ENCODE assay signal across 8 mouse cellular contexts in the genomic region with DNA sequence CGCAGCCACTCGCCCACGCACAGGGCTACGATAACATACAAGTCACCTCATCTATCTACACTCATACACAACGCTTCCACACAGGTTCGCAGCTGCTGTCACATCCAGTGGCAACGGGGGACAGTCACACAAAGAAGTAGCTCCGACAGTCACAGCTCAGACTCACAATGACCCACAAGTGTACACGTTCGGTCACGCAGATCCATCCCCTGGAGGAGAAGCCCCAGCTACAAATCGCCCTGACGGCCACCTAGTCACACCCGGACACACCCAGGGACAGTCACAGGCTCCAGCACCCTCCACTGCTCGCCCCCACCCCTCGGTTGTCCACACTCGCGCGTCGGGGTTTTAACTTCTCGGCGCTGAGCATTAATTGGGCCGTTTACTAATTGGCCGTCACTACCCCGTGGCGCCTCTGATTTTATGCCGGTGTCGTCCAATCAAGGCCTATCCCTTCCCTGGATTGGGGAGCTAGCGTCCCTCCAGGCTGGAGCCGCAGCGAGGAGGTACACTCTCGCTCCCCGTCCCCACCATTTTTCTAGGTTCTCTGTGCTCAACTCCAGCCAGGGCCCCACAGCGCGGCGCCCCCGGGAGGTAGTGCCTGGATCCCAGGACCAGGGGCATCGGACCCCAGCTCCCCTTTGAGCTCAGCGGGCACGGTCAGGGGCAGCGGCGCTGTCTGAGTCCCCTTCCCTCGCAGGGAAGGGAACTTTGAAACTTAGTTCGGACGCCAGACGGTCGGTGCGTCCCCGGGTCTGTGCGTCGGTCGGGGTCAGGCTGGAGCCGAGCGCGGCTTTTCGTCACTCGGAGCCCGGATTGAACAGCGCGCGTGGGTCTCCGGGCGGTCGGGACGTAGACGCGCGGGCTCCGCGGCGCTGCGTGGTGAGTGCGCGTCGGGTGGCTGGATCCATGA. TPM values are rescaled to one million over a fixed set of nuclear protein-coding genes. Genes with fewer than 3 reads are reported as not detected.
DNase-seq lines count a peak whose midpoint lies in the region; ATAC-seq and TF ChIP-seq lines count a peak whose summit lies in the region.

No protein-coding gene starts in this region.

- H3K4me2 ChIP-seq in limb, embryonic 13.5 days (replicated peaks): peak overlapping the region; percentile 90

- H3K4me1 ChIP-seq in bone marrow macrophage, adult 2 months (ENCODE audit: control insufficient read depth, insufficient read depth, low read length): 0 out of 2 replicates have a peak, but pooled peaks cover 2% of the 10 kb centered on the region
- peaks cover 34% of the 10 kb centered on the region for H3K4me1 ChIP-seq in heart, embryonic 10.5 days
- peaks cover 41% of the 10 kb centered on the region for H3K4me1 ChIP-seq in limb, embryonic 13.5 days

- H3K36me3 ChIP-seq in heart, embryonic 10.5 days: no peaks in the 10 kb centered on the region
- H3K36me3 ChIP-seq in limb, embryonic 13.5 days: no peaks in the 10 kb centered on the region

- peak overlapping the region; percentile 43 for H3K4me3 ChIP-seq in bone marrow macrophage, adult 2 months (ENCODE audit: insufficient read depth, low read length)
- peak overlapping the region; percentile 70 for H3K4me3 ChIP-seq in heart, embryonic 10.5 days
- peak overlapping the region; percentile 54 for H3K4me3 ChIP-seq in limb, embryonic 13.5 days

- intact Hi-C loops in left cerebral cortex, postnatal 4 days (cut with DNase I): loop anchor here (5.0 kb wide), 1 partner anchor 97 kb away; no protein-coding TSS in a partner anchor

- peaks cover 39% of the 10 kb centered on the region for H3K27me3 ChIP-seq in heart, embryonic 10.5 days (ENCODE audit: insufficient read depth, poor library complexity, severe bottlenecking)
- H3K27me3 ChIP-seq in limb, embryonic 13.5 days: peaks cover 81% of the 10 kb centered on the region

- 2% methylated on average over 75 of the region's 75 CpGs for WGBS in heart, embryonic 10.5 days
- 2% methylated on average over 75 of the region's 75 CpGs for WGBS in limb, embryonic 13.5 days

- DNase-seq in left cerebral cortex, postnatal 4 days: peak; percentile 13
- no peak for DNase-seq in left cerebral cortex, adult 8-10 months (ENCODE audit: low spot score in 2 of 2)
- DNase-seq in heart, embryonic 10.5 days (ENCODE audit: low spot score): no peak
- peak; percentile 33 for DNase-seq in naive thymus-derived CD4-positive, alpha-beta T cell, adult 2 months (ENCODE audit: low read depth)
- no peak for DNase-seq in spleen, postnatal 10 days (ENCODE audit: low spot score in 2 of 2)
- DNase-seq in urinary bladder, postnatal 25 days (ENCODE audit: low spot score): no peak

- H3K9ac ChIP-seq in limb, embryonic 13.5 days: peak overlapping the region; percentile 64

- H3K27ac ChIP-seq in bone marrow macrophage, adult 2 months (ENCODE audit: insufficient read depth, low read depth, low read length): no peak overlapping the region
- H3K27ac ChIP-seq in heart, embryonic 10.5 days: peak overlapping the region; percentile 70
- no peak overlapping the region for H3K27ac ChIP-seq in limb, embryonic 13.5 days

- no peak for ATAC-seq in limb, embryonic 13.5 days (ENCODE audit: low FRiP score, low read depth)

- H3K9me3 ChIP-seq in heart, embryonic 10.5 days: no peaks in the 10 kb centered on the region
- peaks cover 16% of the 10 kb centered on the region for H3K9me3 ChIP-seq in limb, embryonic 13.5 days

- no peak for TF ChIP-seq POLR2A in bone marrow macrophage, adult 2 months (IDR thresholded peaks at IDR 0.05; ENCODE audit: borderline replicate concordance, low read depth, low read length)

- no peak for TF ChIP-seq CTCF in bone marrow macrophage, adult 2 months (IDR thresholded peaks at IDR 0.05; ENCODE audit: low read depth, low read length)

RNA-seq across cellular contexts. Expression of gene Tox2, which starts 1.0 kb away (rescaled TPM):
- 10 to 100 TPM; 18.3 to 23.0 TPM for total RNA-seq in left cerebral cortex, postnatal 4 days (2021)
- total RNA-seq in left cerebral cortex, adult 8-10 months (2022): 10 to 100 TPM; 28.8 to 37.3 (median 34.1) TPM
- 3.1 and 3.2 TPM in 2 replicates for polyA plus RNA-seq in bone marrow macrophage, adult 2 months (2012; ENCODE audit: insufficient read depth, insufficient read length, missing spikeins)
- 1.7 and 2.0 TPM in 2 replicates for polyA plus RNA-seq in heart, embryonic 10.5 days (2016; fragmentation: Nextera tagmentation; extraction: Ambion mirVana)
- polyA plus RNA-seq in limb, embryonic 13.5 days (2015; fragmentation: Nextera tagmentation; extraction: Ambion mirVana): 3.5 and 4.5 TPM in 2 replicates

Comparison
In these comparisons a context has a peak if more than half of its experiments do, and no peak if none do; other contexts are left out.
1. DNase-seq: peak in left cerebral cortex, postnatal 4 days (single experiment) and naive thymus-derived CD4-positive, alpha-beta T cell, adult 2 months (single experiment); none in left cerebral cortex, adult 8-10 months (0 of 2), heart, embryonic 10.5 days (single experiment), spleen, postnatal 10 days (0 of 2) and urinary bladder, postnatal 25 days (single experiment).
2. Peak in every context shown above with its lines, with median percentiles within 50 percentile points of each other: H3K4me3 ChIP-seq.